Mouse (Mus musculus) stomach, postnatal 0 days (tissue): ENCODE measurements around the gene Kat5.
A peak's percentile ranks its signal among the peaks of the same experiment; 100 is the strongest.

ENCODE experiments used
- CTCF ChIP-seq: IDR thresholded peaks from 2 replicates; pipeline ENCODE4 v1.5.1; 2016; ENCODE audit warnings: antibody characterized with exemption, low read depth, mild to moderate bottlenecking, moderate library complexity
- EP300 ChIP-seq: optimal IDR thresholded peaks from 2 replicates; pipeline ENCODE3; 2016; ENCODE audit warnings: antibody characterized with exemption

GRCm38 (mm10) chr19:5589159-5589558, 20.9 kb downstream of the Kat5 start:
- TF ChIP-seq CTCF (peak; percentile 48), EP300 (no peak)
